Mouse (Mus musculus) adrenal gland, postnatal 10 days (tissue): Measurements from ENCODE around the gene Abcb4. TPM values are rescaled to one million over a fixed set of nuclear protein-coding genes. Genes with fewer than 3 reads are reported as not detected.
"Not testable (repeated sequence)": the region's sequence is repeated elsewhere in the genome, so short reads cannot be mapped to it uniquely, and the experiment has no call there.

Experiments used
- DNase-seq: peaks from one replicate; pipeline ENCODE4 v3.0.0; 2021; ENCODE audit warnings: mixed read lengths
- total RNA-seq, 2 experiments: library from RNA; stranded (reverse); gene quantifications; 2 replicates each; pipeline ENCODE4 v1.2.3; 2021

Gene Abcb4
- total RNA-seq, 2 experiments from 2014 or later: 13.4 to 23.1 TPM

GRCm38 (mm10) chr5:8999108-8999507, 105.6 kb downstream of the Abcb4 start:
- no peak for DNase-seq

GRCm38 (mm10) chr5:9000006-9000405, 106.5 kb downstream of the Abcb4 start:
- DNase-seq: not testable (repeated sequence)

DNA sequence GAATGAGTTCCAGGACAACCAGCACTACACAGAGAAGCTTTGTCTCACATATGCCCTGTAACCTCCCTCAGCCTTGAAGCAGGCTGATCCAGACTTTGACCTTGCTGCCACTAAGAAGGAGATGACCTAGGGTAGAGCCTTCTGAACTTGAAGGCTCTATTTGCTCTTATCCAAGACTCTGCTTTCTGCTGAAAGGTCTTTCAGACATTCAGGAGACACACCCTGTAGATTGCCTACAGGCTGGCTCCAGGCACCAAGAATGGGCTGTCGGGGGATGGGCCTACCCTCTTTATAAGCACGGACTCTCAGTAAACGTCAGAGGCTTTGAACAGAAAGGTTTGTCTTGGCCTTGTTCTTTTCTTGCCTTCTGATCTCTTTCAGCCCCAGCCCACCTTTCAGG, 113.1 kb downstream of the Abcb4 start:
- not testable (repeated sequence) for DNase-seq

Other genes with a start within 250 kb of the Abcb4 start
- gene Abcb1a, start 233.6 kb upstream of the Abcb4 start, total RNA-seq: 10 to 100 TPM in 1 of 2 experiments, 1 to 10 TPM in 1; 9.9 to 18.0 TPM
- gene Abcb1b, start 95.6 kb upstream of the Abcb4 start, total RNA-seq: 100 to 1,000 TPM; 164 to 216 TPM
- gene Crot, start 103.6 kb downstream of the Abcb4 start, total RNA-seq: 100 to 1,000 TPM in 1 of 2 experiments, 10 to 100 TPM in 1; 82.2 to 158 TPM
- gene Tmem243, start 207.0 kb downstream of the Abcb4 start, total RNA-seq: 10 to 100 TPM; 26.2 to 26.8 TPM